ENCODE assay signal across 8 mouse cellular contexts in the genomic region with DNA sequence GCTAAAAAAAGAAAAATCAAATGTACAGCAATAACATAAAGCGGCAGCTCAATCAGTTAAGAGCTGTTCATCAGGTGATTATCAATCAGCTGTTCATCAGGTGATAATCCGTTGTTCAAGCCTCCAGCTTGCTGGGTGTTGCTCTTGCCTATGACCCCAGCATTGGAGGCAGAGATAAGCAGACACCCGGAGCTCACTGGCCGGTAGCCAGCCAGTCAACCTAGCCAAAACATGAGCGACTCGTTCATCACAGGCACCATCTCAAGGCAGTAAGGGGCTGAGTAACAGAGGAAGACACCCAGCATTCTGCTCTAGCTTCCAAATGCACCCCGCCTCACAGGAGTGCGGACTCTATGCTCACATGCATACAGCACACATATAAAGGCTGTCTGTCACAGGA. TPM values are rescaled to one million over a fixed set of nuclear protein-coding genes. Genes with fewer than 3 reads are reported as not detected.
DNase-seq lines count a peak whose midpoint lies in the region; ATAC-seq lines count a peak whose summit lies in the region.
"Had no signal": no experiment of that assay in that cellular context is flagged by ENCODE, and none has a peak within 500 bp of the region (broad histone marks: within the 10 kb centered on the region; RNA-seq: fewer than 3 reads in every experiment).

No protein-coding gene starts in this region.

- H3K4me1 ChIP-seq in megakaryocyte, embryonic 14.5 days, result peaks cover 50% of the 10 kb centered on the region
- peaks cover 9 to 30% of the 10 kb centered on the region in 2 experiments for H3K4me1 ChIP-seq in heart, embryonic 14.5 days (ENCODE audit: control insufficient read depth in 2 of 2, insufficient read depth in 2 of 2, low read length in 2 of 2)
- no peaks in the 10 kb centered on the region for H3K4me1 ChIP-seq in midbrain, embryonic 14.5 days (ENCODE audit: control insufficient read depth, insufficient read depth, low read length)
- H3K4me1 ChIP-seq: stomach, embryonic 15.5 days had no signal

- H3K36me3 ChIP-seq in megakaryocyte, embryonic 14.5 days (replicated peaks; ENCODE audit: low read length), result peaks cover 35% of the 10 kb centered on the region
- peaks cover 4% of the 10 kb centered on the region; the same call in 1 of the 2 replicates for H3K36me3 ChIP-seq in heart, embryonic 14.5 days (ENCODE audit: control insufficient read depth, insufficient read depth, low read length)
- H3K36me3 ChIP-seq in midbrain, embryonic 14.5 days (ENCODE audit: control insufficient read depth, insufficient read depth, low read length), result no peaks in the 10 kb centered on the region
- H3K36me3 ChIP-seq: stomach, embryonic 15.5 days had no signal

- no peaks in the 10 kb centered on the region for H3K9me3 ChIP-seq in megakaryocyte, embryonic 14.5 days
- no peaks in the 10 kb centered on the region for H3K9me3 ChIP-seq in heart, embryonic 14.5 days (ENCODE audit: control insufficient read depth, low read length)
- no peaks in the 10 kb centered on the region for H3K9me3 ChIP-seq in midbrain, embryonic 14.5 days (ENCODE audit: control insufficient read depth, low read length)
- H3K9me3 ChIP-seq: stomach, embryonic 15.5 days had no signal

- peak overlapping the region; percentile 5 for H3K4me3 ChIP-seq in megakaryocyte, embryonic 14.5 days (replicated peaks)
- H3K4me3 ChIP-seq in heart, embryonic 14.5 days (ENCODE audit: control insufficient read depth in 1 of 2, insufficient read depth in 1 of 2, low read depth in 1 of 2, low read length in 2 of 2), result no peak overlapping the region
- H3K4me3 ChIP-seq in midbrain, embryonic 14.5 days (replicated peaks; ENCODE audit: low read depth, low read length), result no peak overlapping the region
- H3K4me3 ChIP-seq: stomach, embryonic 15.5 days had no signal

- peak; percentile 68 to 69 for DNase-seq in adrenal gland, postnatal 36 days
- DNase-seq in skeletal muscle tissue, adult 2 months (ENCODE audit: low read depth, low spot score), result peak; percentile 43
- DNase-seq in midbrain, embryonic 14.5 days, result no peak
- no peak for DNase-seq in embryo, embryonic 9.5 days (ENCODE audit: extremely low spot score)

- no peak overlapping the region for H3K9ac ChIP-seq in heart, embryonic 14.5 days (ENCODE audit: low read length)
- no peak overlapping the region for H3K9ac ChIP-seq in midbrain, embryonic 14.5 days (replicated peaks; ENCODE audit: low read length)
- H3K9ac ChIP-seq: stomach, embryonic 15.5 days had no signal

- WGBS in heart, embryonic 14.5 days, result 24% methylated on average over 8 of the region's 8 CpGs
- 72% methylated on average over 8 of the region's 8 CpGs for WGBS in midbrain, embryonic 14.5 days

- no peak for ATAC-seq in megakaryocyte, adult 5-6 weeks (ENCODE audit: poor library complexity, severe bottlenecking)
- no peak for ATAC-seq in heart, embryonic 14.5 days (ENCODE audit: insufficient number of reproducible peaks, insufficient read depth, low FRiP score, low read depth)
- ATAC-seq in midbrain, embryonic 14.5 days (ENCODE audit: low FRiP score, low TSS enrichment), result no peak

- H3K27me3 ChIP-seq in megakaryocyte, embryonic 14.5 days (replicated peaks), result no peaks in the 10 kb centered on the region
- H3K27me3 ChIP-seq in heart, embryonic 14.5 days (ENCODE audit: control insufficient read depth, insufficient read depth, low read length), result no peaks in the 10 kb centered on the region
- H3K27me3 ChIP-seq in midbrain, embryonic 14.5 days (ENCODE audit: control insufficient read depth, insufficient read depth, low read length), result no peaks in the 10 kb centered on the region
- H3K27me3 ChIP-seq: stomach, embryonic 15.5 days had no signal

- H3K27ac ChIP-seq in heart, embryonic 14.5 days (replicated peaks in 1 of 2; ENCODE audit: control insufficient read depth in 1 of 2, insufficient read depth in 1 of 2, low read depth in 2 of 2, low read length in 2 of 2), result 0 out of 4 replicates have a peak overlapping the region, but pooled peaks of 1 of the 2 experiments have one; percentile 2
- H3K27ac ChIP-seq in midbrain, embryonic 14.5 days (replicated peaks; ENCODE audit: low read depth, low read length), result no peak overlapping the region
- H3K27ac ChIP-seq: stomach, embryonic 15.5 days had no signal

- H3K4me2 ChIP-seq in heart, embryonic 14.5 days (ENCODE audit: low read length), result peak overlapping the region; percentile 32
- H3K4me2 ChIP-seq in midbrain, embryonic 14.5 days (ENCODE audit: low read length), result no peak overlapping the region
- H3K4me2 ChIP-seq: stomach, embryonic 15.5 days had no signal

RNA-seq across cellular contexts. Expression of a gene that starts 10.4 kb away (rescaled TPM):
- 124 and 126 TPM in 2 replicates for polyA plus RNA-seq in megakaryocyte, embryonic 14.5 days (2012; ENCODE audit: insufficient read depth, low replicate concordance)
- 226 and 247 TPM in 2 replicates for total RNA-seq in megakaryocyte, adult 5-6 weeks (2015)
- total RNA-seq in megakaryocyte, adult 5-6 weeks (2017), result 120 and 135 TPM in 2 replicates
- total RNA-seq in adrenal gland, postnatal 36 days (2021), result 100 to 1,000 TPM; 180 to 200 TPM
- polyA plus RNA-seq in heart, embryonic 14.5 days (2014; fragmentation: Nextera tagmentation; extraction: Ambion mirVana), result 135 and 138 TPM in 2 replicates
- 142 and 183 TPM in 2 replicates for polyA plus RNA-seq in midbrain, embryonic 14.5 days (2014; fragmentation: Nextera tagmentation; extraction: Ambion mirVana)

Comparison
In these comparisons a context has a peak if more than half of its experiments do, and no peak if none do; other contexts are left out.
1. DNase-seq: peak in adrenal gland, postnatal 36 days (2 of 2) and skeletal muscle tissue, adult 2 months (single experiment); none in midbrain, embryonic 14.5 days (single experiment) and embryo, embryonic 9.5 days (single experiment).